Mouse (Mus musculus) embryonic facial prominence, embryonic 13.5 days (tissue): Measurements from ENCODE around the gene Cldn22. TPM values are rescaled to one million over a fixed set of nuclear protein-coding genes. Genes with fewer than 3 reads are reported as not detected.
"Not testable (repeated sequence)": the region's sequence is repeated elsewhere in the genome, so short reads cannot be mapped to it uniquely, and the experiment has no call there.

Experiments used
- ATAC-seq: fragments of 200-750 bp; cut with Nextera tagmentation; 2 replicates; pipeline ENCODE4 v1.8.0; 2017; ENCODE audit warnings: low read depth; ENCODE audit not compliant: insufficient number of reproducible peaks, insufficient read depth, low FRiP score, low TSS enrichment
- H3K27ac ChIP-seq: fragments of 300-500 bp; sonication (generic); 2 replicates; pipeline ENCODE4 v1.5.1; 2015; ENCODE audit warnings: moderate library complexity, mild to moderate bottlenecking, inconsistent platforms
- H3K27me3 ChIP-seq: fragments of 300-500 bp; sonication (generic); 2 replicates; pipeline ENCODE4 v1.6.1; 2015; ENCODE audit warnings: mild to moderate bottlenecking, inconsistent platforms
- H3K36me3 ChIP-seq: fragments of 300-500 bp; sonication (generic); 2 replicates; pipeline ENCODE4 v1.6.1; 2015; ENCODE audit warnings: mild to moderate bottlenecking, inconsistent platforms
- H3K4me1 ChIP-seq: fragments of 300-500 bp; sonication (generic); 2 replicates; pipeline ENCODE4 v1.6.1; 2015; ENCODE audit warnings: inconsistent platforms
- H3K4me2 ChIP-seq: fragments of 300-500 bp; sonication (generic); 2 replicates; pipeline ENCODE4 v1.6.1; 2015; ENCODE audit warnings: moderate library complexity, mild to moderate bottlenecking, inconsistent platforms
- H3K4me3 ChIP-seq: fragments of 300-500 bp; sonication (generic); 2 replicates; pipeline ENCODE4 v1.5.1; 2015; ENCODE audit warnings: mild to moderate bottlenecking, inconsistent platforms
- H3K9ac ChIP-seq: fragments of 300-500 bp; sonication (generic); 2 replicates; pipeline ENCODE4 v1.6.1; 2015; ENCODE audit warnings: mild to moderate bottlenecking, inconsistent platforms
- H3K9me3 ChIP-seq: fragments of 300-500 bp; sonication (generic); 2 replicates; pipeline ENCODE4 v1.6.1; 2016; ENCODE audit warnings: inconsistent platforms
- WGBS: fragments of 180-500 bp; shearing (Covaris S2); methylation state at CpG from one replicate; pipeline ENCODE4 v1.1.7; 2015; ENCODE audit warnings: mixed read lengths; 5-methylcytosine and 5-hydroxymethylcytosine counted together
- polyA plus RNA-seq: library from polyadenylated mRNA; unstranded; fragments of >200 nt; fragmentation: Nextera tagmentation; extraction: Ambion mirVana; gene quantifications from 2 replicates; pipeline ENCODE4 v1.2.1, GENCODE M21; 2015

The Cldn22 gene
- polyA plus RNA-seq, 1 experiment from 2014 or later: not detected

DNA sequence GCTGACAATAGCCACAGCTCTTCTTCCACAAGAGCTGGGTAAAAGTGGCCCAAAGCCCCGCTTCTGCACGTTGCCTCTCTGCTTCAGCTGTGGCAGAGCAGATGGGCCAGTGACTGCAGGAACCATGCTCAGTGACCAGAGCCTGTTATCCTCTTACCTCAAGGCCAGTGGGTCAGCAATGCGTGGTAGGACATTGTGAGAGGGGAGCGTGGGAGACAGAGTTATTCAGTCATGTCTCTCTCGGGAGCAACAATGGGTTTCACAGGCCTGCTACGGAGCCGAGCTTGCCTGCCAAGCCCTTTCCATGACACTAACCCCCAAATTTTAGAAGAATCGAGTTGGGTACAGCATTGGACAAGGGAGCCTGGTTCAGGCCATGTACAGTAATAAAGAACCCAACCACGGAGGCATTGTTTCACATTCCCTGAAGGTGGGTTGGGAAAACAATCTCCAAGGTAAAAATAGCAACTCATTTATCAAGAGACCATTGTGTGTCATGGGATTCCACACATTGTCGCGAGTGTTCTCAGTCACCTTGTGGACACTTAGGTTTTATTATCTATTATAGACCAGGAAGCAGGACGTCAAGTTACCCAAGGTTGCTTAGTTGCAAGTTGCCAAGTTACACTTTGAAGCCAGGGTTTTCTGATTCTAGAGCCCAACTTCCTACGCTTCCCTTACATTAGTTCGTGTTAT lies 14.2 kb upstream of the Cldn22 start:
- Histone ChIP-seq H3K4me3 (no peak overlapping the region), H3K9me3 (no peaks in the 10 kb centered on the region), H3K4me2 (no peak overlapping the region), H3K27ac (no peak overlapping the region), H3K9ac (no peak overlapping the region), H3K4me1 (0 out of 2 replicates have a peak, but pooled peaks cover 2% of the 10 kb centered on the region), H3K27me3 (no peaks in the 10 kb centered on the region), H3K36me3 (no peaks in the 10 kb centered on the region)
- 87% methylated on average over 14 of the region's 14 CpGs for WGBS
- ATAC-seq: no peak

DNA sequence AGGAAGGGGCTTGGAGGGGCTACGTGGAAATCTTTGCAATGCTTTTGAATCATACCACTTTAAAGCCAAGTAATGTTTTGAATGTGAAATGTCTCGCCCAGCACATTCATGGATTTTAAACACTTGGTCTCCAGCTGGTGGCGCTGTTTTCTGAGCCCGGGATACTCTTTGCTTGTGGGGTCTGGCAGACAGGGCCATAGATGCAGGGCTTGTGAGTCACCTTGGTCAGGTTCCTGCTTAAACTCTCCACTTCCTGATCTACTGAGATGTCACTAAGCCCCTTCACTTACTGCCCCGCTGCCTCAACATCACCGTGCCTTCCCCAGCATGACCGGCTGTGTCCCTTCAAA lies 13.6 kb upstream of the Cldn22 start:
- Histone ChIP-seq H3K9me3 (no peaks in the 10 kb centered on the region), H3K4me2 (no peak overlapping the region), H3K4me3 (no peak overlapping the region), H3K36me3 (no peaks in the 10 kb centered on the region), H3K27me3 (no peaks in the 10 kb centered on the region), H3K9ac (no peak overlapping the region), H3K27ac (no peak overlapping the region), H3K4me1 (0 out of 2 replicates have a peak, but pooled peaks cover 2% of the 10 kb centered on the region)
- WGBS: 77% methylated on average over 7 of the region's 7 CpGs
- ATAC-seq: no peak

DNA sequence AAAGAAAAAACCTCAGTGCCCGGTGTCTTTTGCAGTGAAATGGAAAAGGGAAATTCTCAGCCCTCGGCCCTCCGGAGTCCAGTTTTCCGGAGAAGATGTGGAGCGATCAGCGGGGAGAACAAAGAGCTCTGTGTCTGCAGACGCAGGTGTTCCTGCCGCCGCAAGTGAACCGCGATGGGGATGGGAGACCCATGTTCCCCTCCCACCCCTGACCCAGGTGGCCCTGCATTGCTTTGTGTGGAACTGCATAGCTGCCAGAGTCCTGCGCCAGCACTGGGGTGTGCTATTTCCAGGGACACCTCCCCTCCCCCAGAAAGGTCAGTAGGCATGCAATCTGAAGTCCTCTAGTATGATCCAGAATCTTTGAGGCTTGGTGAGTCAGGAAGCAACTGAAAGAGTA lies 13.1 kb upstream of the Cldn22 start:
- Histone ChIP-seq H3K9ac (no peak overlapping the region), H3K4me3 (no peak overlapping the region), H3K9me3 (no peaks in the 10 kb centered on the region), H3K4me2 (no peak overlapping the region), H3K4me1 (0 out of 2 replicates have a peak, but pooled peaks cover 2% of the 10 kb centered on the region), H3K27ac (no peak overlapping the region), H3K36me3 (no peaks in the 10 kb centered on the region), H3K27me3 (no peaks in the 10 kb centered on the region)
- 63% methylated on average over 12 of the region's 12 CpGs for WGBS
- no peak for ATAC-seq

DNA sequence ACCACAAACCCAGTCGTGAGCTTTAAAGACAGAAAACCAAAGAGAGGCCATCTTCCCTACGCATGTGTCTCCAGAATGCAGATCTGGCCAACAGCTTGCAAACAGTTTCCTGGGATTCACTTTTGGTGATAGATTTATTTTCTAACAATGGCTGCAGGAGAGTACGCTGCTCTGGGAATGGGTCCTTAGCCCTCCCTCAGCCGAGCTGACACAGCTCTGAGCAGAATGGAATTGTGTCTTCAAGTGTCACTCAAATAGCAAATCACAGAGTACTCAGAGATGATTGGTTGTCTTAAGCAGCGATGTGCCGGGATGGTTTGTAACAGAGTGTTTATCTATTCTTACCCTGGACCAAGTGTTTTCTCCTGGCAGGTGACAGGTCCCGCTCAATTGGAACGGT lies 5.2 kb upstream of the Cldn22 start:
- ATAC-seq: no peak
- no peaks in the 10 kb centered on the region for H3K27me3 ChIP-seq
- no peak overlapping the region for H3K4me3 ChIP-seq
- peaks cover 11% of the 10 kb centered on the region for H3K4me1 ChIP-seq
- no peak overlapping the region for H3K9ac ChIP-seq
- 95% methylated on average over 8 of the region's 8 CpGs for WGBS
- no peak overlapping the region for H3K27ac ChIP-seq
- H3K36me3 ChIP-seq: no peaks in the 10 kb centered on the region
- no peak overlapping the region for H3K4me2 ChIP-seq
- H3K9me3 ChIP-seq: no peaks in the 10 kb centered on the region

DNA sequence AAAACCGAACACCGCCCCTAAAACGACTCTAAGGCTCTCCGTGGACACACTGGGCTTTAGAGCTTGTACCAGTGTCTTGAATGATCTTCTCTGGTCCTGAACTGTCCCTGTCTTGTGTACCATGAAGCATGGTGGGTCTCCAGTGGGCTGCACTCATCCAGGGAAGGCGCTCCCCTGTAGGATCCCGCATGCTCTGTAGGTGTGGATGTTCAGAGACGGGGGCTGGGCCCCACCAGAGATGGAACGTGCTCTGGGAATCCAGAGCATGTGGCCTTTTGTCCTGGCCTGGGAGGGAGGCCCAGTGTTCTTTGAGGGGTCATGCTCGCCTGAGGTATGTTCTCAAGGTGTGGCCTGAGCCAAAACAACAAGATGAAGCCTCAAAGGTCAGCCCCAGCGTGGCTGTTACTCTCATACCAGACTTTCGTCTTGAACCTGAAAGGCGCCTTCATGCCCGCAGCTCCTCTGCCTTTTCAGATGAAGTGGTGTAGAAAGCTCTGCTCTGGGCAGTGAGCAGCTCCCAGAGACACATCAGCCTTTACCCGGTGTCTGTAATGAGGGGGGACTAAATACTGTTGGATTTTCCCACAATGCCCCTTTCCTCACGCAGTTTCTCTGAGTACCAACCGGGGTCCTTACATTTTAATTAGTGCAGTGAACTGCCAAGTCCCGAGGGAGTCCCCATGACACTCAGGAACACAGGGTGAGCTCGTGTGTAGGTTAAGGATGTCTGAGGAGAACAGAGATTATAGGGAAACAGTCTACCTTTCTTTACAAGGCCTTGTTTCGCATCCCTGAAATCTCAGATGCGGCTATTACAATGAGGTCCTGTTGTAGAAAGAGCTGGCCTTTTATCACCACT lies 3.1 kb upstream of the Cldn22 start:
- ATAC-seq: no peak
- Histone ChIP-seq H3K4me1 (peaks cover 23% of the 10 kb centered on the region), H3K9ac (no peak overlapping the region), H3K27ac (no peak overlapping the region), H3K4me2 (no peak overlapping the region), H3K9me3 (no peaks in the 10 kb centered on the region), H3K36me3 (no peaks in the 10 kb centered on the region), H3K4me3 (no peak overlapping the region), H3K27me3 (no peaks in the 10 kb centered on the region)
- 82% methylated on average over 20 of the region's 20 CpGs for WGBS

DNA sequence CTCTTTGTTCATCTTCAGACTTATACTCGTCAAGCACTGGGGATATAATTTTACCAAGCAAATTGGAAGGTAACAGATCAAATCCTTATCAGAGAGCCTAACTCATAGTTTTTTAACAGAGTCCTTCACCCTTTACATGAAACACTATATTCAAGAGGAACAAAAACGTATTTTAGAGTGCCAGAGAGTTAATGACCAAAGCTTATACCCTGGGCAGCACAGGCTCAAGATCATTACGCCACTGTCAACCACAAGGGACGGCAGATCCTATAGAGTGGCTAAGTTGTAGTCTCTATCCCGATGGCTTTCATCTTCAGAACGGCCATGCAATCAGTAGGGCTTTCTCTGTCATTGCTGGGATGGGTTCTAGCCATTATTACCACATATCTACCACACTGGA lies 2.4 kb upstream of the Cldn22 start, which contains the start of gene Cldn24:
TSS of gene Cldn24 (plus strand) at position 301 of the 400 bp plus-strand sequence.
- Histone ChIP-seq H3K27ac (no peak within 1 kb of the TSS), H3K9ac (no peak within 1 kb of the TSS), H3K4me1 (peaks cover 23% of the 10 kb centered on the region), H3K27me3 (no peaks in the 10 kb centered on the region), H3K4me2 (no peak within 1 kb of the TSS), H3K36me3 (no peaks in the 10 kb centered on the region), H3K9me3 (no peaks in the 10 kb centered on the region), H3K4me3 (no peak within 1 kb of the TSS)
- no peak for ATAC-seq
- 72% methylated on average over 6 of the region's 6 CpGs for WGBS

DNA sequence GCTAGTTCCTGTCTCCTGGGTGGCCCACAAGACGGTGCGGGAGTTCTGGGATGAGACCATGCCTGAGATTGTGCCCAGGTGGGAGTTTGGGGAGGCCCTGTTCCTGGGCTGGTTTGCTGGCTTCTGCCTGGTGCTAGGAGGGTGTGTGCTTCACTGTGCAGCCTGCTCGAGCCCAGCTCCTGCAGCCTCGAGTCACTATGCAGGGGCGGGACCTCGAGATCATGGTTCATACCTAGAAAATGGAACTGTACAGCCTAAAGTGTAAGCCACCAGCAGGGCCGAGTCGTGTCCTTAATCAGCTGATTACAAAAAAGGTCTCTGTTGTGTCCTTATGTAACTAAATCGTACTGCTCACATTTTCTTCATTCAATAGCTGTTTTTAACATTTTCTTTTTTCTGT lies 1.7 kb upstream of the Cldn22 start:
- H3K4me1 ChIP-seq: peaks cover 23% of the 10 kb centered on the region
- WGBS: 75% methylated on average over 7 of the region's 9 CpGs
- not testable (repeated sequence) for H3K27me3 ChIP-seq, H3K9ac ChIP-seq, H3K27ac ChIP-seq, H3K9me3 ChIP-seq, H3K4me3 ChIP-seq, H3K4me2 ChIP-seq, ATAC-seq, H3K36me3 ChIP-seq

DNA sequence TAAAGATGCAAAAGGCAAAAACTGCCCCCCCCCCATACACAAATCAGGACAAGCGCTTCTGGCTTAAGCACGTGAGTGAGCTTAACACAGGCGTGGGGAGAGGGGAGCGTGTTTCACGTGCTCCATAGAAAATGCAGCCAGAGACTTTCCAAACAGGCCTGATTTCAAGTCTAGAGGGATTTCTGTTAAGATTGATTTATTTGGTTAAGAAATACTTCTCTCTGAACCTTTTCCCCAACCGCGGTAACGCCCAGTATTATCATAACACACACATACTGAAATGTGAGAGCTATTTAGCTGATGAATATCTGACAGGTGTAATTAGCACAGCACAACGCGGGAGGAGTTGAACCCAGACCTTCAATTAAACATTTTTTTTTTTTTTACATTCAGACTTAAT lies 505 bp upstream of the Cldn22 start:
- Histone ChIP-seq H3K27me3 (no peaks in the 10 kb centered on the region), H3K36me3 (peaks cover 6% of the 10 kb centered on the region; the same call in 1 of the 2 replicates), H3K9ac (no peak overlapping the region), H3K27ac (no peak overlapping the region), H3K4me3 (no peak overlapping the region), H3K9me3 (no peaks in the 10 kb centered on the region), H3K4me1 (peaks cover 29% of the 10 kb centered on the region), H3K4me2 (no peak overlapping the region)
- ATAC-seq: no peak
- WGBS: 42% methylated on average over 10 of the region's 10 CpGs

DNA sequence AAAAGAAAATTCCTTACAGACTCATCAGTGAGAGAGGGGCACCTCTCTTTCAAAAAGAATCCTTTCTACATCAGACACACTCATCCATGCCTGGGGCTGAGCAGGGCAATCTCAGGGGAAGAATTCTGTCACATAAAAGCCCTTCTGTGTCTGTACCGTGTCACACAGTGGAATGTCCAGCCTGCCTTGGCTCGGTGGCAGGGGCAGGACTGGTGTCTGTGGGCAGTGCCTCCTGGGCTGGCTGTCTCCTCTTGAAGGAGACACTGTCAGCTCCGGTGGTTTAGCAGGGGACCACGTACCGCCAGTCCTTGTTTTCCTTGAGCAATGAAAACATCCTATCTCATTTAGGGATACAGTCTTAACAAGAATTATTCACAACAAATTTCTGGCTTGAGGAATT lies 1.3 kb downstream of the Cldn22 start:
- no peak for ATAC-seq
- Histone ChIP-seq H3K36me3 (peaks cover 22% of the 10 kb centered on the region), H3K27me3 (no peaks in the 10 kb centered on the region), H3K4me3 (no peak overlapping the region), H3K4me1 (peaks cover 29% of the 10 kb centered on the region), H3K9me3 (no peaks in the 10 kb centered on the region), H3K9ac (no peak overlapping the region), H3K27ac (no peak overlapping the region), H3K4me2 (no peak overlapping the region)
- WGBS: 25% methylated on average over 5 of the region's 5 CpGs

DNA sequence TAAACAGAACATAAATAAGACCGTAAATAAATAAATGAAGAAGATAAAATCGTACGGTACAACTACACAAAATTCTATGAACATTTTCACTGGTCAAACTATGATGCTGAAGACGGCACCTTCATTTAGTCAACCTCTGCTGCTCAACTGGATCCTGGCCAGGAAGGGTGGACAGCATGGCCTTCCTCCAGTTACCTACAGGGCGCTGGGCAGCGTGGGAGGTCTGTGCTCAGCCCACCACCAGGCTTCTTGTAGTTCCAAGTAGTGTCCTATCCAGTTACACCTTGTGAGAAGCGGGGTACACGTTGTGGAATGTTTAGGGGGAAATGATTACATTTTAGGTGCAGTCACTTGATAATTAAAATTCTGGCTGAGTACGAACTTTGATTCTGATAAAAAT lies 2.6 kb downstream of the Cldn22 start:
- H3K4me3 ChIP-seq: no peak overlapping the region
- H3K9me3 ChIP-seq: no peaks in the 10 kb centered on the region
- no peak overlapping the region for H3K4me2 ChIP-seq
- WGBS: 73% methylated on average over 9 of the region's 9 CpGs
- no peak for ATAC-seq
- peaks cover 29% of the 10 kb centered on the region for H3K4me1 ChIP-seq
- no peak overlapping the region for H3K9ac ChIP-seq
- H3K36me3 ChIP-seq: peaks cover 33% of the 10 kb centered on the region
- no peak overlapping the region for H3K27ac ChIP-seq
- no peaks in the 10 kb centered on the region for H3K27me3 ChIP-seq

DNA sequence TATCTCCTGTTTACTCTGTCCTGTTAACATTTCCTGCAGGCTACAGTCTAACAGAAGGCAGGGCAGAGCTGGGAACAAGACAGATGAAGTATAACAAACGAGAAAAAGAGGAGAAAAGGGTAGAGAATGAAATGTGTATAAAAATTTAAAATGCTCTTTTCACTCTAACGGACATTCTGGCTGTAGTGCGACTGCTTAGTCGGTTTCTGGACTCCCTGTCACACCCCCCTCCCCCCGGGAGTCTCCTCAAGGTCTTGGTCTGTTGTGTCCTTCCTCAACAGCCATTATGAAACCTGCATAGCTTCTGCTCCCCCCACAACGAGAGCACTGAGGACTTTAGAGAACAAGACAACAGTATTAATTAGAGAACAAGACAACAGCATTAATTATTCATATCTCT lies 8.3 kb downstream of the Cldn22 start:
- H3K4me3 ChIP-seq: no peak overlapping the region
- no peaks in the 10 kb centered on the region for H3K9me3 ChIP-seq
- H3K9ac ChIP-seq: no peak overlapping the region
- no peak overlapping the region for H3K27ac ChIP-seq
- peaks cover 53% of the 10 kb centered on the region for H3K36me3 ChIP-seq
- no peak overlapping the region for H3K4me2 ChIP-seq
- WGBS: 89% methylated on average over 6 of the region's 6 CpGs
- no peaks in the 10 kb centered on the region for H3K27me3 ChIP-seq
- H3K4me1 ChIP-seq: peaks cover 24% of the 10 kb centered on the region
- no peak for ATAC-seq

DNA sequence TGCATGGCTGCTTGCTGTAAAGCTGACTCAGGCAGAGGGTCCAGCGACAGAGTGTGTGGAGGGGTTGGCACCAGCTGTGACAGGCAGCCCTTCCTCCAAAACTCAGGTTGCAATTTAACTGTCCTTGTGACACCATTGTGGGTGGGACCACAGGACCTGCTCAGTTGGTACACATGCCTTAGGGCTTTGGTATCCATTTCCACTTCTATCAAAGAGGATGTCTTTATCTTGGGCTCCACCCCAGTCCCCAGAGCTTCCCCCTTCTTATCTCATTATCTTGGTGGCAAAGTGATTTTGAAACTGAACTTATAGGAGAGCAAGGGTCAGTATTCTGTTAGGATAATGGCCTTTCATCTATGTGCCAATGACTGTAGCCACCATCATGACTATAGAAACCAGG lies 9.7 kb downstream of the Cldn22 start:
- Histone ChIP-seq H3K9ac (no peak overlapping the region), H3K9me3 (no peaks in the 10 kb centered on the region), H3K27me3 (no peaks in the 10 kb centered on the region), H3K4me2 (no peak overlapping the region), H3K36me3 (peaks cover 50% of the 10 kb centered on the region), H3K4me3 (no peak overlapping the region), H3K4me1 (peaks cover 17% of the 10 kb centered on the region), H3K27ac (no peak overlapping the region)
- 85% methylated on average over 1 of the region's 1 CpGs for WGBS
- ATAC-seq: no peak
